In the genomic region with DNA sequence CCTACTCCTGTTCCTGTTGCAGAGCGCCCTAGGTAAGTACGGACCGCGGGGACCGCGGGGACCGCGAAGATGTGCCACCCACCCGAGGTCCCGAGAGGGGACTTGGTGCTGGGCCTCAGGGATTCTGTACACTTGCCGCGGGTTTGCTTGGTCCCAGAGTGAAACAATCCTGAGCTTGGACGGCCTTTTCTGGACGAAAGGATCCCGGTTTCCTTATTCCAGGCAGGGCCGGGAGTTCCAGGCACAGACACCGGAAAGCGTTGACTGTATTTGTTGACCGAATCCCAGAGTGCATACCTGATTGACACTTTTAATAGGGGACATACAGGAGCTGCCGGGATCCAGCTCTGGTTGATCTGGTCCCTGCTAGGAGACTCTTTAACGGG, we compare ENCODE assay signal across 8 mouse cellular contexts. TPM values are rescaled to one million over a fixed set of nuclear protein-coding genes. Genes with fewer than 3 reads are reported as not detected.
DNase-seq lines count a peak whose midpoint lies in the region; ATAC-seq and TF ChIP-seq lines count a peak whose summit lies in the region.

No protein-coding gene starts in this region.

- H3K27ac ChIP-seq in forebrain, embryonic 16.5 days (ENCODE audit: low read length) = no peak overlapping the region
- H3K27ac ChIP-seq in liver, embryonic 13.5 days = no peak overlapping the region

- no peaks in the 10 kb centered on the region for H3K36me3 ChIP-seq in erythroblast, embryonic 14.5 days (ENCODE audit: control insufficient read depth)
- no peaks in the 10 kb centered on the region for H3K36me3 ChIP-seq in E14TG2a.4 (ENCODE audit: insufficient read depth, low read length)
- H3K36me3 ChIP-seq in forebrain, embryonic 16.5 days (ENCODE audit: control insufficient read depth, insufficient read depth) = no peaks in the 10 kb centered on the region
- H3K36me3 ChIP-seq in liver, embryonic 13.5 days = no peaks in the 10 kb centered on the region

- peaks cover 2% of the 10 kb centered on the region; the same call in 1 of the 2 replicates for H3K4me1 ChIP-seq in erythroblast, embryonic 14.5 days (ENCODE audit: control insufficient read depth)
- peaks cover 51% of the 10 kb centered on the region for H3K4me1 ChIP-seq in E14TG2a.4 (replicated peaks; ENCODE audit: low read depth, low read length)
- peaks cover 10% of the 10 kb centered on the region for H3K4me1 ChIP-seq in forebrain, embryonic 16.5 days (replicated peaks; ENCODE audit: control insufficient read depth, insufficient read depth, low read length)
- H3K4me1 ChIP-seq in liver, embryonic 13.5 days (replicated peaks) = peaks cover 7% of the 10 kb centered on the region; the same call in 1 of the 2 replicates

- H3K27me3 ChIP-seq in erythroblast, embryonic 14.5 days (ENCODE audit: control insufficient read depth) = peaks cover 71% of the 10 kb centered on the region
- H3K27me3 ChIP-seq in E14TG2a.4 (ENCODE audit: insufficient read depth, low read length) = peaks cover 46% of the 10 kb centered on the region
- peaks cover 29% of the 10 kb centered on the region for H3K27me3 ChIP-seq in forebrain, embryonic 16.5 days (replicated peaks; ENCODE audit: control insufficient read depth, insufficient read depth, low read length)
- peaks cover 69% of the 10 kb centered on the region for H3K27me3 ChIP-seq in liver, embryonic 13.5 days

- peak overlapping the region; percentile 34 for H3K4me3 ChIP-seq in erythroblast, embryonic 14.5 days (replicated peaks)
- H3K4me3 ChIP-seq in E14TG2a.4 (replicated peaks; ENCODE audit: low read length) = peak overlapping the region; percentile 84
- peak overlapping the region; percentile 51 for H3K4me3 ChIP-seq in forebrain, embryonic 16.5 days (replicated peaks; ENCODE audit: low read length)
- peak overlapping the region; percentile 52 for H3K4me3 ChIP-seq in liver, embryonic 13.5 days (replicated peaks)

- H3K4me2 ChIP-seq in forebrain, embryonic 16.5 days (ENCODE audit: low read length) = peak overlapping the region; percentile 98
- H3K4me2 ChIP-seq in liver, embryonic 13.5 days = peak overlapping the region; percentile 66

- peak overlapping the region; percentile 50 for H3K9ac ChIP-seq in forebrain, embryonic 16.5 days (replicated peaks; ENCODE audit: low read depth, low read length)
- peak overlapping the region; percentile 39; the same call in 1 of the 2 replicates for H3K9ac ChIP-seq in liver, embryonic 13.5 days

- WGBS in forebrain, embryonic 16.5 days = under 1% methylated on average over 21 of the region's 21 CpGs
- WGBS in liver, embryonic 13.5 days (ENCODE audit: insufficient replicate concordance) = 3% methylated on average over 21 of the region's 21 CpGs

- no peak for DNase-seq in liver, embryonic 13.5 days
- no peak for DNase-seq in adrenal gland, postnatal 4 days (ENCODE audit: low spot score in 2 of 2)
- no peak for DNase-seq in cerebellum, adult 18-20 months
- DNase-seq in adrenal gland, postnatal 36 days = no peak

- no peak for ATAC-seq in erythroblast, adult 5-6 weeks (replicated peaks; ENCODE audit: low FRiP score, poor library complexity, severe bottlenecking)
- ATAC-seq in forebrain, embryonic 16.5 days = no peak
- ATAC-seq in liver, embryonic 13.5 days (ENCODE audit: low read depth) = no peak

- peaks cover 3% of the 10 kb centered on the region; the same call in 1 of the 2 replicates for H3K9me3 ChIP-seq in erythroblast, embryonic 14.5 days (ENCODE audit: control insufficient read depth, low read length)
- no peaks in the 10 kb centered on the region for H3K9me3 ChIP-seq in E14TG2a.4 (ENCODE audit: low read length)
- no peaks in the 10 kb centered on the region for H3K9me3 ChIP-seq in forebrain, embryonic 16.5 days (ENCODE audit: control insufficient read depth, low read length)
- no peaks in the 10 kb centered on the region for H3K9me3 ChIP-seq in liver, embryonic 13.5 days (replicated peaks)

- no peak for TF ChIP-seq CTCF in E14TG2a.4 (conservative IDR thresholded peaks at IDR 0.05; ENCODE audit: low read length)

RNA-seq across cellular contexts. Expression of a gene that starts 0.5 kb away (rescaled TPM):
- polyA plus RNA-seq in erythroblast, embryonic 14.5 days (2012) = not detected in 2 replicates
- total RNA-seq in erythroblast, adult 5-6 weeks (2015; ENCODE audit: low replicate concordance) = 2.7 and 3.8 TPM in 2 replicates
- 1.4 and 1.7 TPM in 2 replicates for total RNA-seq in erythroblast, adult 5-6 weeks (2017; ENCODE audit: low replicate concordance)
- 0.16 and 0.18 TPM in 2 replicates for polyA plus RNA-seq in forebrain, embryonic 16.5 days (2015; fragmentation: Nextera tagmentation; extraction: Ambion mirVana)
- 0.02 and 0.05 TPM in 2 replicates for polyA plus RNA-seq in liver, embryonic 13.5 days (2015; fragmentation: Nextera tagmentation; extraction: Ambion mirVana)
- total RNA-seq in adrenal gland, postnatal 4 days (2021) = 1 to 10 TPM in 1 of 2 experiments, under 1 TPM in 1; 0.68 to 1.1 TPM
- total RNA-seq in adrenal gland, postnatal 36 days (2021) = under 1 TPM; 0.07 to 0.10 TPM

RNA-seq across cellular contexts. Expression of a gene that starts 41.4 kb away (rescaled TPM):
- polyA plus RNA-seq in erythroblast, embryonic 14.5 days (2012) = 0.02 TPM in 1 of 2 replicates, not detected in the other
- total RNA-seq in erythroblast, adult 5-6 weeks (2015; ENCODE audit: low replicate concordance) = not detected in 2 replicates
- not detected in 2 replicates for total RNA-seq in erythroblast, adult 5-6 weeks (2017; ENCODE audit: low replicate concordance)
- polyA plus RNA-seq in forebrain, embryonic 16.5 days (2015; fragmentation: Nextera tagmentation; extraction: Ambion mirVana) = not detected in 2 replicates
- polyA plus RNA-seq in liver, embryonic 13.5 days (2015; fragmentation: Nextera tagmentation; extraction: Ambion mirVana) = 0.23 and 0.32 TPM in 2 replicates
- 1 to 10 TPM; 3.7 to 3.8 TPM for total RNA-seq in adrenal gland, postnatal 4 days (2021)
- total RNA-seq in adrenal gland, postnatal 36 days (2021) = 1 to 10 TPM in 1 of 2 experiments, under 1 TPM in 1; 0.17 to 1.9 TPM

Comparison
In these comparisons a context has a peak if more than half of its experiments do, and no peak if none do; other contexts are left out.
1. H3K4me3 ChIP-seq: peak in every context shown above with its lines; median percentile 84 in E14TG2a.4; 52 in liver, embryonic 13.5 days; 51 in forebrain, embryonic 16.5 days; 34 in erythroblast, embryonic 14.5 days.